Mouse (Mus musculus): ENCODE measurements around the gene Tagap1. TPM values are rescaled to one million over a fixed set of nuclear protein-coding genes. Genes with fewer than 3 reads are reported as not detected.
"Not testable (repeated sequence)": the region's sequence is repeated elsewhere in the genome, so short reads cannot be mapped to it uniquely, and the experiment has no call there.

Tagap1 gene
- polyA plus RNA-seq, 1 experiment from 2014 or later: 54.5 TPM

DNA sequence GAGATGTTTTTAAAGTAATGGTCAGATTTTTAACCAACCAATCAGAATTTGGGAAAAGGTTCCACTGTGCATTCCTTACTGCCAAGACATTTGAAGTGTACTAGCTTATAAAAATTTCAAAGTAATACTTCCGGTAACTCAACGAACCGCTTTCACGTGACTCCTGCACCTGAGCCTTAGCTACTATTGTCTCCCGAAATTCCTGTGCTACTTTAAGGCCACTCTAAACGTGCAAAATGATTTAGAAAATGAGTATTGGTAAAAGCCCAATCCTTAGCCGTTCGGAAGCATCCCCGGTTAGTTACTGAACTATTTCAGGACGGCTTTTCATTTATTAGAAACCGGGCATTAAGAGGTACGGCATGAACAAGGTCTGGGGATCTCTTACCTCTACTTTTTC is 607 bp downstream of the Tagap1 start:
- not testable (repeated sequence) for H3K9me3 ChIP-seq (replicated peaks); H3K36me3 ChIP-seq; H3K4me1 ChIP-seq; H3K9ac ChIP-seq (replicated peaks); ATAC-seq (ENCODE audit: low FRiP score); H3K27me3 ChIP-seq (replicated peaks); H3K27ac ChIP-seq (replicated peaks)
- Histone ChIP-seq H3K4me3 (replicated peaks) (peak overlapping the region; percentile 49), H3K4me2 (peak overlapping the region; percentile 52)
- WGBS: under 1% methylated on average over 12 of the region's 12 CpGs

DNA sequence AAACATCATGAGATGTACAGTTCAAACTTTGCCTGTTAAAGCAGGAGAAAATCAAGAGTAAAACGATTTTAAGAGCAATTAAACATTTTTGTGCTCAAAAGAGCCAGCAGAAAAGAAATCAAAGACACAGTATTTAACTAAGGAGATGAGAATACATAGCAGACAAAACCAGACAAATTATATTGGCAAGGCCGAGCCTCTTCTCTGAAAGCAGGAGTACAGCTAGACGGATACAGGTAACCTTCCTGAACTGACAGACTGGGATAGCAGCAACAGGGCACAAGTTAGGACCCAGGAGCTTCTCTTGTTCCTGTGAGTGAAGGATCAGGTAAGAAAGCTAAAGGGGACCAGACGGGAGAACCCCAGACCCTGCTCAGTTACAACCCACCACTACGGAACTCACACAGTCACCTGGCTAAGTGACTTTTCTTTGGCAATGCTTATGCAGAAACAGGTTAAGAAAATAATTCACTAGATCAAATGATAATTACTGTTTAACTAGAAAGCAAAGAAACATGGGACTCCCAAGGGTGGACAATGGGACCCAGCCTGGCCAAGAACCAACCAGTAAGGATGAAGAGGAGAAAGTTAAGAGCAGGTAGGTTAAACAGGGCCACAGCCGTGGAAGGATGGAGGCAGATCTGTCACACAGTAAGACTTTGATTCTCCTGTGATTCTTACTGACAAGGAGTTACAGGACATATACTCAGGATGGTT is 1.3 kb downstream of the Tagap1 start:
- WGBS: 65% methylated on average over 5 of the region's 6 CpGs
- H3K4me3 ChIP-seq (replicated peaks): peak overlapping the region; percentile 49
- ATAC-seq (ENCODE audit: low FRiP score); H3K4me1 ChIP-seq; H3K27ac ChIP-seq (replicated peaks); H3K27me3 ChIP-seq (replicated peaks); H3K9ac ChIP-seq (replicated peaks); H3K36me3 ChIP-seq; H3K9me3 ChIP-seq (replicated peaks): not testable (repeated sequence)
- H3K4me2 ChIP-seq: peak overlapping the region; percentile 52

DNA sequence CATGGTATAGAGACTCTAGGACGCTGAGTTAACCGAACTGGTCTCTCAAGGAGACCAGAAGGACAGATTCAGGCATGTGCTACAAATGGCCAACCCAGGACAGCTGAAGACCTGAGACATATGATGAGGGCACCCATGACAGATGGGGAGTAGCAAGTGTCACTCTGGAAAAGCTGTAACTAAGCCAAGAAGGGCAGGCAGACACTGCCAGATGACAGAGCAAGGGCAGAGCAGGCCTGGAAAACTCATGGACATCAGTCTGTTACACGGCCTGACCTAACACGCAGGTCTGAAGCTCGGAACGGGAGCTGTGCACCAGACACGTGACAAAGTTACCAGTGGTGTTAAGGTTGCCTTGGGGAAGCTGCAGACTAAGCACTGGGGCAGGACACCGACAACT is 2.1 kb downstream of the Tagap1 start:
- H3K9ac ChIP-seq (replicated peaks); H3K4me1 ChIP-seq; H3K9me3 ChIP-seq (replicated peaks); H3K4me3 ChIP-seq (replicated peaks); H3K36me3 ChIP-seq; H3K4me2 ChIP-seq; H3K27me3 ChIP-seq (replicated peaks); ATAC-seq (ENCODE audit: low FRiP score); H3K27ac ChIP-seq (replicated peaks): not testable (repeated sequence)
- WGBS: 84% methylated on average over 7 of the region's 8 CpGs

DNA sequence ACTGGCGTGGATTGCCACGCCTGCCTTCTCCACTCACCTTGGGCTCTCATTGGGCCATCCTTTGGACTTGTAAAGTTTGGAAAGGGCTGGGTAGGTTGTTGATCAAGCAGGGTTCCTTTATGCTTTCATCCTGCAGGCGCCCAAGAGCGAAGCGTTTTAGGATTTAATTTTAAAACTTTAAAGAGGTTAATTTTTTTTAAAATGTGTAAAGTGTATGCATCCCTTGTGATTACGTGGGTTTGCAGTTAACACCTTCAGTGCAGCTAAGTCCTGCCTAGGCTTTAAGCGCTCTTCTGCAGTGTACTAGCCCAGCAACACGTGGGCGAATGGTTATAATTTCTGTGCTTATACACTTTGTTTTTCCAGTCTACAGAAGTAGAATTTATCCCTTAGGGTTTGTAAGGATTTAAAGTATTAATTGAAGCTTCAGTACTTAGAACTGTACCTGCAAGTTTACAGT is 12.2 kb downstream of the Tagap1 start:
- 12% methylated on average over 9 of the region's 9 CpGs for WGBS
- H3K27me3 ChIP-seq (replicated peaks); ATAC-seq (ENCODE audit: low FRiP score); H3K36me3 ChIP-seq; H3K9me3 ChIP-seq (replicated peaks); H3K4me1 ChIP-seq: not testable (repeated sequence)
- H3K27ac ChIP-seq (replicated peaks): peak overlapping the region; percentile 88
- peak overlapping the region; percentile 67 for H3K4me2 ChIP-seq
- peak overlapping the region; percentile 58 for H3K4me3 ChIP-seq (replicated peaks)
- H3K9ac ChIP-seq (replicated peaks): peak overlapping the region; percentile 57

DNA sequence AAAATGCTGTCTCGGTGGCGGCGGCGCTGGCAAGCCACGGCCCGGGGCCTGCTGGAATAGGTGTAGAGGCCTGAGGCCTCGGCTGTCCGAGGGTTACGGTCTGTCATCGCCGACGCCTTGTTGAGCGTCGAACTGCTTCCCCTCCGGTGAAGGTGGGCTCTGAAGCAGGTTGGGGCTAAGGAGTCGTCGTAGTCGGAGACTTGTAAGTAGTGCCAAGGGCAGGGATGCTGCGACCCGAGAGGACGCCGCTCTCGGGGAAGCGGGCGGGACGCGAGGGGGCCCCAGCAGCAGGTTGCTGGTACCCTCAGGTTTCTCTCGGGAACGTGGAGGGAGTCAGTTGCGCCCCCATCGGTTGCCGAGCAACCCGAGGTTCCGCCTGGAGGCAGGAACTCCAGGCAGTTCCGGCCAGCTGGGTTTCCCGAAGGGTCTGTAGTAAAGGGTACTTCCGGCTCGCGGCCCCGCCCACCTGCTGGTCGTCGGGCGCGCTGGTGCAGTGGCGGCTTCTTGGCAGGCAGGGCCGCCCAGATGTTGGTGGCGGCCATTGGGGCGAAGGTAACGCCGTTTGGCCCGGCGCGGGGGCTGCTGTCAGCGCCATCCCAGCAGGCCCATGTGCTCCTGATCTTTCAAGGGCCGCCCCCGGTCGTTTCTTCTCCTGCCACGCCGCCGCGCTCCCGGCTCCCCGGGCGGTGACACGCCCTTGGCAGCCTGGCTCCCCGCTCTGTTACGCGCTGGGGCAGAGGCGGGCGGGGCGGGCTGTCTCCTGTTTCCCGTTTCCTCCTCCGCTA is 12.8 kb downstream of the Tagap1 start, which contains the start of gene Rsph3b:
TSS of gene Rsph3b (minus strand) at position 699 of the 785 bp plus-strand sequence.
- H3K4me1 ChIP-seq; H3K36me3 ChIP-seq; H3K27me3 ChIP-seq (replicated peaks); H3K9me3 ChIP-seq (replicated peaks): not testable (repeated sequence)
- under 1% methylated on average over 65 of the region's 73 CpGs for WGBS
- Histone ChIP-seq H3K9ac (replicated peaks) (peak within 1 kb of the TSS; percentile 57), H3K4me3 (replicated peaks) (peak within 1 kb of the TSS; percentile 58), H3K27ac (replicated peaks) (peak within 1 kb of the TSS; percentile 88), H3K4me2 (peak within 1 kb of the TSS; percentile 67)
- ATAC-seq (ENCODE audit: low FRiP score): peak; percentile 97

DNA sequence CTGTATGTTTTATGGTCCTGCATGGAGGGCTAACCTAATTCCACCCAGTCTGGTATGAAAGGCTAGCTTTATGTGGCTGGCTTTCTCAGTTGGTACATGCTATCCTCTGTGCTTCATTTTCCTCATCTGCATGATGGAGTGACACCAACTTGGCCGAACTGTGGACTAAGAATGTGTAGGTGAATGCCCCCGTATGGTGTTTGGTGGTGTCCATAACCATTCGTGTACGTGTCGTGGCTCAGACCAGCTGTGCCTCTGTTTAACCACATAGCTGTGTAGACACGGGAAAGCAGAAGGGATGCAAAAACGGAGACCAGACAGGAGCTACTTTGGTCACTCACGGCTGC is 13.3 kb downstream of the Tagap1 start:
- ATAC-seq (ENCODE audit: low FRiP score): peak; percentile 45; the same call in 1 of the 2 replicates
- peak overlapping the region; percentile 88; the same call in 1 of the 2 replicates for H3K27ac ChIP-seq (replicated peaks)
- not testable (repeated sequence) for H3K27me3 ChIP-seq (replicated peaks); H3K9ac ChIP-seq (replicated peaks); H3K36me3 ChIP-seq; H3K4me1 ChIP-seq; H3K9me3 ChIP-seq (replicated peaks)
- H3K4me3 ChIP-seq (replicated peaks): peak overlapping the region; percentile 58
- H3K4me2 ChIP-seq: peak overlapping the region; percentile 67
- WGBS: no CpG with 5 or more reads among the region's 8 CpGs

DNA sequence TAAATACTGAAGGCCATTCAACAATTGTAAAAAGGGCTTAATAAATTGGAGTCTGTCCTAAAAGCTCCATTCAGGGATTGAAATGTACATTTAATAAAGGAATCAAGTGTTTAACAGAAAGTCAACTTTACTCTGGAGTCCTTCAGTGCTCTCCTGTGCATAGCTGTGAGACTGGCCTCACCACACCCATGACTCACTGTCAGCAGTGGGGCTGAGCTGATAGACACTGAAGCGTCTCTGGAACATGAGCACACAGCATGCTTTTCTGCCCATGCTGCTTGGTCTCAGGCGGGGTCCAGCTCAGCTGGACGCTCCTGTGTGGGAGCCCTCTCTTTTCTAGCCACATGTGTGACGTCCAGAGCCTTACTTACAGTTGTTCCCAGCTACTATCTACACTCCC is 18.4 kb downstream of the Tagap1 start:
- H3K27me3 ChIP-seq (replicated peaks); H3K4me1 ChIP-seq; H3K27ac ChIP-seq (replicated peaks); H3K4me3 ChIP-seq (replicated peaks); H3K9ac ChIP-seq (replicated peaks); H3K4me2 ChIP-seq; ATAC-seq (ENCODE audit: low FRiP score); H3K36me3 ChIP-seq; H3K9me3 ChIP-seq (replicated peaks): not testable (repeated sequence)
- WGBS: no CpG with 5 or more reads among the region's 4 CpGs

DNA sequence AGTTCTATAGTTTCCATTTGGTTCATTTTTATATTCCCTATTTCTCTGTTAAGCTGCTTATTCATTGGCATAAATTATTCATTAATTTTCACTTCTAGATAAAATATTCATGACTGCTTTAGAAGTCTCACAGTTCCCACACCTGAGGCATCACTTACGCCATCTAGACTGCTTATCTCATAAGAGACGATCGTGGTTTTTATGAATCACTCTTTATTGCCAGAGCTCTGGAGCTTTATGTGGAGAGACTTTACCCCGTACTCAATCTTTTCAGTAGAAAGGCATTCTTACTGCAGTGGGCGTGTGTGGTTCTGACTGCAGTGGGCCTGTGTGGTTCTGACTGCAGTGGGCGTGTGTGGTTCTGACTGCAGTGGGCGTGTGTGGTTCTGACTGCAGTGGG is 29.3 kb downstream of the Tagap1 start:
- not testable (repeated sequence) for H3K4me1 ChIP-seq; H3K4me3 ChIP-seq (replicated peaks); H3K9me3 ChIP-seq (replicated peaks); H3K27me3 ChIP-seq (replicated peaks); H3K27ac ChIP-seq (replicated peaks); ATAC-seq (ENCODE audit: low FRiP score); H3K4me2 ChIP-seq; H3K36me3 ChIP-seq; H3K9ac ChIP-seq (replicated peaks)
- 83% methylated on average over 7 of the region's 7 CpGs for WGBS

DNA sequence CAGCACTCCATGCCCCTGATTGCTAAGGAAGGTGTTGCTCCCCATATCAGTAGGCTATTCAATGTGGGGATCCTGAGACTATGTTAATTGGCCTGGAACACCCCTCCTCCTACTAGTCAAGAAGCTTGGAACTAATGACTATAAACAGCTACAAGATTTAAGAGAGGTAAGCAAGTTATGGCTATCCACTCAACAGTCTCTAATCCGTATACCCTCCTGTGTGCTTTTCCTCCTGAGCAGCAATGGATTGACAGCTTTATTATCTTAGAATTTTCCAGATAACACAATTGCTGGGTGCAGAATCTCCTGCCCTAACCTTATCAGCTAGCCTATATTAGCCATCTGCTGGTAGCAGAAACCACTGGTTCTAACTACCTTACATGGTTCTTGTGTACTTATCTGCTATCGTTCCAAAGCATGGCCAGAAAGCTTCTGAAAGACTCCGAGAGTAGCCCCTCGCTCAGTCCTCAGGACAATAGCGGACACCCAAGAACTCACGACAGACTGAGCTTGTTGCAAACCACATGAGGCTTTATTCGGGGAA is 40.5 kb downstream of the Tagap1 start:
- not testable (repeated sequence) for H3K27me3 ChIP-seq (replicated peaks); H3K36me3 ChIP-seq; H3K4me2 ChIP-seq; H3K9ac ChIP-seq (replicated peaks); ATAC-seq (ENCODE audit: low FRiP score); H3K4me3 ChIP-seq (replicated peaks); H3K9me3 ChIP-seq (replicated peaks); H3K4me1 ChIP-seq; H3K27ac ChIP-seq (replicated peaks)
- WGBS: 94% methylated on average over 7 of the region's 7 CpGs

DNA sequence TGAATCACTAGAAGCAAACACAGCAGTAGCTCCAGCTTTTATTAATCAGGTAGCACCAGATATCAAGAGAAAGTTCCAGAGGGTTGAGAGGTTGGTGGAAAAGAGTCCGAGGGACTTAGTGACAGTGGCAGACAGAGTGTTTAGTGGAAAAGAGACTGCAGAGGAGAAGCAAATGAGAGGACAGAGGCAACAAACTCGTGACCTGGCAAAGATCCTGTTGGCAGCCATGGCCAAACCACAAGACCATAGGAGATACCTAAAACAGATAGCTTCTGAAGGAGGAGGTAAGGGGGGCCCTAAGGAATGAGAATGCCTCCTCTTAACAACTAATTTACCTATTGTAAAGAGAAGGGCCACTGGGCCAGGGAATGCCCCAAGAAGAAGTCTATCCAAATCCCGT is 41.6 kb downstream of the Tagap1 start:
- not testable (repeated sequence) for ATAC-seq (ENCODE audit: low FRiP score); H3K9ac ChIP-seq (replicated peaks); H3K9me3 ChIP-seq (replicated peaks); H3K27ac ChIP-seq (replicated peaks); H3K4me1 ChIP-seq; H3K36me3 ChIP-seq; H3K27me3 ChIP-seq (replicated peaks); H3K4me3 ChIP-seq (replicated peaks); H3K4me2 ChIP-seq
- 88% methylated on average over 3 of the region's 3 CpGs for WGBS

DNA sequence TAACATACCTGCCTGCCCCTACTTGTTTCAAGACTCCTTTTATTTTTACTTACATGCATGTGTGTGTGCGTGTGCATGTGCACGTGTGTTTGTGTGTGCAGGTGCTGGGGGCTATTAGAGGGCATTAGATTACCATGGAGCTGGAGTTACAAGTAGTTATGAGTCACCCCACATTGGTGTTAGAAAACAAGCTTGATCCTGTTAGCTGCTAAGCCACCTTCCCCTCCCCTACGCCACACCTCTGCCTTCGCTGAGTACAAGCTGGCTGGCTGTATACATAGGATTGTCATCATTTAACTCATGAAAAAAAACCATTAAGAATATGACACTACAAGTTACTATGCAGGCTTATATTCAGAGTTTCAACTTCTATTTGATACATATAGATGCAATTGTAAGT is 45.7 kb downstream of the Tagap1 start:
- not testable (repeated sequence) for H3K4me2 ChIP-seq; H3K27ac ChIP-seq (replicated peaks); ATAC-seq (ENCODE audit: low FRiP score); H3K4me3 ChIP-seq (replicated peaks); H3K9me3 ChIP-seq (replicated peaks); H3K4me1 ChIP-seq; H3K27me3 ChIP-seq (replicated peaks); H3K36me3 ChIP-seq; H3K9ac ChIP-seq (replicated peaks)
- WGBS: 100% methylated on average over 3 of the region's 4 CpGs

DNA sequence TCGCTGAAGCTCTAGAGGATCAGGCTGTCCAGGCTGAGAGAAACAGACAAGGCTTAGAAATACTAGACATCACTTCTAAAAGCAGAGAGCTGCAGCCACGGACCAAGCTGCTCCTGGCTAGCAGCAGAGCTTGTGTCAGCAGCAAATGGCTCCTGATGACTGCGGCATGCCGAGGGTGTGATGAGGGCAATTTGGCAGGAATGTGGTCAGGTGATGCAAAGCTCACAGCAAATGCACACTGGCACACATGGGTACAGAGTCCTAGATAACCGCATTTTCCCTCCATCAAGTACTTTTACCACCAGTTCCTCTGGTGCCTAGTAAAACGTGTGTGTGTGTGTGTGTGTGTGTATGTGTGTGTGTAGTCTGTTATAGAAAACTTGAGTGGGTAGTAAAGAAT is 46.9 kb downstream of the Tagap1 start:
- H3K4me2 ChIP-seq; H3K4me3 ChIP-seq (replicated peaks); H3K9me3 ChIP-seq (replicated peaks); H3K27ac ChIP-seq (replicated peaks); H3K36me3 ChIP-seq; H3K4me1 ChIP-seq; H3K27me3 ChIP-seq (replicated peaks); ATAC-seq (ENCODE audit: low FRiP score); H3K9ac ChIP-seq (replicated peaks): not testable (repeated sequence)
- 69% methylated on average over 2 of the region's 6 CpGs for WGBS

Measured in neural tube, embryonic 15.5 days (tissue).